Mouse (Mus musculus) heart, adult 11 months (tissue): ENCODE measurements around the gene Vps72.

Experiments
- DNase-seq: peaks from one replicate; pipeline ENCODE4 v3.0.0; 2022

Vps72 gene

DNA sequence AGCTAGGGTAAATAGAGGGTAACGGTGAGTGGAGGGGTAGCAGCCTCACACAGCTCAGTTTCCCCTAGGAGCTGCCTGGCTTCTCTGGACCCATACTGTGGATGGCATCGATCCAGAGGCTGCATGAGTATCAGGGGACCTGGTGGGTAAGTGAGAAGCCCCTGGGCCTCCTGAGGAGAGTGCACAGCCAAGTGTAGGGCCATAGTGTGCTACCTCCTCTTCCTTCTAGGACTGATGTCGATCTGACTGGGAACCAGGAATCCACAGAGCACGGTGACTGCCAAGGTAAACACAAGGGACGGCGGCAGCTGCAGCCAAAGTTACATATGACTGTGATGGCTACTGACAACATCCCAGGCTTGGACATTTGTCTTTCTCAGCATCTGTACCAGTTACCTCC is 60.3 kb downstream of the Vps72 start:
- peak; percentile 90 for DNase-seq
